Mouse (Mus musculus) CH12F3 (cell line): ENCODE results near the gene Rln3.

ENCODE experiments used
- in situ Hi-C: fragments of 300-500 bp; cut with MboI; formaldehyde crosslinking; loops from 2 replicates; pipeline ENCODE4 v1.14.3; 2020; ENCODE audit warnings: low sequenced_read_pairs

Gene Rln3

DNA sequence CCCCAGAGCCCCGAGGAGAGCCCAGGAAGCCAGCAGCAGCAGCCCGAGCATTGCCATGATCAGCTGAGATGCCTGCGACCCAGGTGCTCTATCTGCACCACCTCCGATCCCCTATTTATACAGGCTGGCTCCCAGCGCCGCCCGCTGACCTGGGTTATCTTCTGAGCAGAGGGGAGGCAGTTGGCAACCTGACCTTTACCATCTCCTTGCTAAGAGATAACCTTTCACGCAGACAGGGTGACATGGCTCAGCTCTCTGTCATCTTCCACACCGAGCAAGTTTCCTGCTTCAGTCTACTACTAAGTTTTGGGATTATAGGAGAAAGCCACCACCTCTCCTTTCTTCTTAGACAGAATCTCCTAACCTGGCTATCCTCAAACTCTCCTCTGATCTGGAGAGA, at the start of gene Rln3:
TSS of gene Rln3 (minus strand) at position 101 of the 400 bp plus-strand sequence.
- in situ Hi-C loops = no loop called here

DNA sequence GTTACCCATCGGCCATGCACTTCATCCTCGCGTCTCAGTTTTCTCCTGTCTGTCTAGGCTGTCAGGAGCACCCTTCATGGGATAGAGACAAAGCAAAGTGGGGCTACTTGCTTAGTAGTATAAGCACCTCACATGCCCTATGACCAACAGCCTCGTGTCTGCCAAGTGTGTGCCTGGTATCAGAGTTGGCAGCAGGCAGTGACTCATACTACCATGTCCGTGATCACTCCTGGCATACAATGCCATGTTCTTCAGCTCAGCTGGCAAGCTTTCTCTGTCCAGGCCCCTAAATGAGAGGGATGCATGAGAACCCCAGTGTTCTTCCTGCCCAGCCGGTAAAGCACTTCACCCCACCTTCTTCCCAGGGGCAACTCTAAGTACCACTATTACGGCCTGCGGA, 45.8 kb upstream of the Rln3 start:
- in situ Hi-C loops = no loop called here

DNA sequence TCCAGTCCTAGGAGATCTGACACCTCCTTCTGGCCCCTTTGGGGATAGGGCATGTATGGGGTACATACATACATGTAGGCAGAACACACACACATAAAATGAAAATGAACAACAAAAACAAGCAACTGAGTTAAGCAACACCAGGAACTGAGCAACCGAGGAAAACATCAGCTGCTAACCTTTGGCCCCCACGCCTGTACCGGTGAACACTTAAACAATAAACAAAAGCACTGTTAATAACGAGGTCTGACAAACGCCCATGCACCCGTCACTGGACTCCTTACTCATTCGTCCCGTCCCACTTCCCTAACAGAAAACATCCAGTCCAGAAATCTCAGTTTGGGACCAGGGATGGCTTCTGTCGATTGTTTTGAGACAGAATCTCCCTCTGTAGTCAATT, 44.5 kb upstream of the Rln3 start:
- in situ Hi-C loops = no loop called here

DNA sequence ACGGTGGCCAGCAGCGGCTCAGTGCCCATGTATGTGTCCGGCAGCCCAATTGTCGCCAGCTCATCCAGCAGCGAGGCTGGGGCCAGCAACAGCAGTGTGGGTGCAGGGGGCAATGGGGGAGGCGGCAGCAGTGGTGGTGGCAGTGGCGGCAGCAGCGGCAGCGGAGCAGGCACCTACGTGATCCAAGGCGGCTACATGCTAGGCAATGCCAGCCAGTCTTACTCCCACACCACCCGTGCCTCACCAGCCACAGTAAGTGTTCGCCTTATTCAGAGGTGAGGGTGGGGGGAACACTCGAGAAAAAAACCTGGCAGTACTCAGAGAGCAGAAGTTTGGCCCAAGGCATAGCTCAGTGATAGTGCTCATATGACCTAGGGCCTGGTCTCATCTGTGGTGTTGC, 43.0 kb upstream of the Rln3 start:
- in situ Hi-C loops = no loop called here

DNA sequence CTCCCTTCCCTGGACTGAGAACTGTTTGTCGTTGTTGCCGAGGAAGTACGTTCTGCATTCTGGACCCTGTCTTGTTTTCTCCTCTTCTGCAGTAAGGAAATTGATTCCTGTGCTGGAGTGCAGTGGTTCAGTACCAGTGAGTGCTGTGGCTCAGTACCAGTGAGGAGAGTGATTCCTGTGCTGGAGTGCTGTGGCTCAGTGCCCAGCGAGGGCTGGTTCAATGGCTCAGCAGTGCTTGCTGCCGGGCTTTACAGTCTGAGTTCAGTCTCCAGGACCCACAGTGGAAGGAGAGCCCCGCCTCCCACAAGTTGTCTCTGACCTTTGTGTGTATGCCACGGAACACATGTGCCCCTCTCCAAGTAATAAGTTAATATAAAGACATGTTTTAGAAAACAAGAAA, 42.4 kb upstream of the Rln3 start:
- in situ Hi-C loops = no loop called here

DNA sequence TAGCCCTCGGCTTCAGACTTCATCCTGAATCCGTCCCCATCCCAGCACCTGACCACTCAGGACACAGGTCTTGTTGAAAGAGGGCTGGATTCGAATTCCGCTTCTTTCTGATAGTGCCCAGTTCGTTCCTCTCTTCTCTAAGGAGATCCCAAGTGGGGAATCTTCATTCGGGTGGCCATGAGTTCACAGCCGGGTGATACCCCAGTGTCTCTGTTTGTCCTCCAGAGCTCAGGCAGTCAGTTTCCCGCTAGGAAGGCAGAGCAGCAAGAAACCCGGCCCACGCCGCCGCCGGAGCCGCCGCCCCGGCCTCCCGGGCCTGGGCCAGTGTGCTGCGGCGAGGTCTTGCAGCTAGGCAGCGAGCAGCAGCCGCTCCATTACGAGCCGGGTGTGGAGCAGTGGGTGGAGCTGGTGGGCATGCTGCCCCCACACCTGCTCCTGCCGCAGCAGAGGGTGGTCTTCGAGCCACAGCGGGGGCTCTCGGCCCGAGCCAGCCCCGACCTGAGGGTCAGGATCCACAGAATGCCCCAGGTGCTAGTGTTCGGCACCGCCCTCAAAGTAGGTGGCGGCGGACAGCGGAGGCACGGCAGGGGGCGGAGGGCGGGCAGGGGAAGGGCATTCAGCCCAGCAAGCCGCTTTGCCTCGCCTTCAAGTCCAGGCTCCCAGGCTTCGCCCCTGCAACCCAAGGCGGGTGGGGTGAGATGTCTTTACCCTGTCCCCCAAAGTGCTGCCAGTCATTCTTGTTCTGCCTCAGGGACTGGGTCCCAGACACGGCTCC, 39.7 kb upstream of the Rln3 start:
- in situ Hi-C loops = no loop called here

DNA sequence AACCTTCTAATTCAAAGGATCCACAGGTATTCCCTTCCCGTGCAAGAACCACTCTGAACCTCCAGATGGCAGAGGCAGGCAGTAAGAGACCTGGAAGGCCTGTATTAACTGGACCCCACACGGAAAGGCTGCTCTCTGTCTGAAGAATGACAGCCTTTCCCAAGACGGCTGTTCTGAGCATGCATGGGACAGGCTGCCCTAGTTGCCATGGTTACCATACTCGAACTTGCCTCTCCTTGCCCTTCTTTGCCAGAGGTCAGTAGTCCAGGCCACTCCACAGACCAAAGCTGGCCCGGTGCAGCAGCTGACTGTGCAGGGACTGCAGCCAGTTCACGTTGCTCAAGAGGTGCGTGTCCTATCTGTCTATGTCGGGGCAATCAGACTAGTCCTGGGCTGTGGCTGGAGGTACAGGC, 39.0 kb upstream of the Rln3 start:
- in situ Hi-C loops = no loop called here

DNA sequence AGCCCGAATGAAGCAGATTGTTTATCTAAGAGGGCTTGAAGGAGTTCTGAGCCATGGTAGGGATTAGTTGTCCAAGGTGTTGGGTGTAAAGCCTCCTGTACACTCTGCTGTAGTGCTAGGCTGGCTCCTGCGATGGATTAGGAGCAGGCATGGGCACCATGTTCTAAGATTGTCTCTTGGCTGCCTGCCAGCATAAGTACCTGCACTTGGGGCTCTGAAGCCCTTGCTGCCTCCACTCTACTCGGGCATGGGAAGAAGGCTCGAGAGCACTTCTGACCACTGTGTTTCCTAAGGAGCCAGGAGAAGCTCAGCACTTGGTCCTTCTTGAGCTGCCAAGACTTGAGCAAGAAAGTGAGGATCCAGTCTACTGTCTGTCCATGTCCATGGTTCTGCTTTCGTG, 34.4 kb upstream of the Rln3 start:
- in situ Hi-C loops = no loop called here

DNA sequence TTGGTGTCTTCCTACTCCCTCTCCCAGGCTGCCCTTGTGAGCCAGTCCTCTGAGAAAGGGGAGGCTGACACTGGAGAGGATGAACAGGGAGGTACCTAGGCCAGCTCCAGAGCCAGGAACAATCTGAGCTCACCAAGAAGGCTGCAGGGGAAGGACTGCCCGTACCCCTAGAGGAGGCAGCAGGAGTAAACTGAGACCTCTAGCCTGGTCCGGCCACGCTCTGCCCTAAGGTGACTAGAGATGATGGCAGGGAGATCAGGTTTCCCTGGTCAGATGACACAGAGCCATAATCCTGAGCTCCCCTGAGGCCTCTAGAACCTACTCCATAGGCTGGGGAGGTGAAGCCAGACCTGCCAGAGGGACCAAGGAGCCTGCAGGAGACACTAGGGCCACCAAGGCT, 32.0 kb upstream of the Rln3 start:
- in situ Hi-C loops = no loop called here

DNA sequence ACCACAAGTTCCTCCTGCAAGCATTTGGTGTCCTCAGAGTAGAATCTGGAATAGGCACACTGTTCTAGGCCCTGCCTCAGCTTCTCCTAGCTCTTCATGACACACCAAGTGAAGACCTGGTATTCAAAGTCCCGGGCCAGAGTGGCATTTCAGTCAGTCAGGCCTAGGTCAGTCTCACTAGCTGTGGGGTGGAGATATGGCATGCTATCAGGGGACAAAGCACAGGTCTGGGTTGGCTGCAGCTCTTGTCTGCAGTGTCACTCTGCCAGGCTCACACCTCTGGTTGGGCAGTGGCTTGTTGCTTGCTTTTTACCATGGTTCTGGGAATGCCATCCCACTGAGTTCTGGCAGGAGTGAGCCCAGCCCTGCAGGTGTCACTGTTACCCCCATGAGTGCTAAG, 31.6 kb upstream of the Rln3 start:
- in situ Hi-C loops = no loop called here

DNA sequence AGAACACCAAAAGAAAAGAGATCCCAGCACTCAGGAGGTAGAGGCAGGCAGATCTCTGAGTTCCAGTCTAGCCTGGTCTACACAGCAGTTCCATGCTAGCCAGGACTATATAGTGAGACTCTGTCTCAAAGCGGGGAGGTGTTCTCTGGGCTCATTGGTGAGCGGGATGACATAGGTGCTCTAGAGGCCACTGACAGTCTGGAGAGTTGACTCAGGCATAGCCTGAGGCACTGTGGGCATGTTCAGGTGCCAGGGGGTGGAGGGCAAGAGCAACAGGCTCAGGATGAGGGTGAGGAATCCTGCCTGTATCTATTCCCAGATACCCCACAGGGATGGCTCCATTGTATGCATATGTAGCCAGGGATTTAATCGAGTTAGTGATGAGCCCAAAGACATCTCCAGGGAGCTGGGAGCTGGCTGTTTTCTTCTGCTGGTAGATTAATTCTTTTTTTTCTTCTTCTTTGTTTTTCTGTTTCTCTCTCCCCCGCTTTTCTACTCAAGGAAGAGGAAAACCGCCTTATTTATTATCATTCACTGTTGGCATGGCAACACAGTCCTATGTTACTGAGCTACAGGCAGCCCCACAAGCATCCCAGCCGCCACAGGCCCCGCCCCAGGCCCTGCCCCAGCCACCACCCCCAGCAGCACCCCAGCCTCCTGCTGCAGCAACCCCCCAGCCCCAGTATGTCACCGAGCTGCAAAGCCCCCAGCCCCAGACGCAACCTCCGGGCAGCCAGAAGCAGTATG, 28.6 kb upstream of the Rln3 start:
- in situ Hi-C loops = no loop called here

DNA sequence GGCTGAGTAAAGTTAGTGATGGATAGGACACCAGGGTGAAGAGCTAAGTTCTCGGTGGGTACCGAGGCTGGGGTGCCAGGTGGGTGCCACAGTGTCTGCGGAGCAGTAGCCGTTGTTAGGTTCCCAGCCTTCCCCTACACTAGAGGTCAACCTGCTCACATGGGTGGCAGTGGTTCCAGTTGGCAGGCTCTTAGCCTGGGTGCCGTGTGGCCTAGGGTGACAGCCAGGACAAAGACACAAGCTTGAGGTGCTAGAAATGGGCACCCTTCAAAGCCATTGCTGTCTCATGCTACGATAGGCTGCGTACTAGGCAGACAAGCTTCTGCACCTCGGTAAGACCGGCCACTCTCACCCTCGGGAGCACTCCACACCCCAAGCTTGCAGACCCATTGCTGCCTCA, 27.5 kb upstream of the Rln3 start:
- in situ Hi-C loops = no loop called here

DNA sequence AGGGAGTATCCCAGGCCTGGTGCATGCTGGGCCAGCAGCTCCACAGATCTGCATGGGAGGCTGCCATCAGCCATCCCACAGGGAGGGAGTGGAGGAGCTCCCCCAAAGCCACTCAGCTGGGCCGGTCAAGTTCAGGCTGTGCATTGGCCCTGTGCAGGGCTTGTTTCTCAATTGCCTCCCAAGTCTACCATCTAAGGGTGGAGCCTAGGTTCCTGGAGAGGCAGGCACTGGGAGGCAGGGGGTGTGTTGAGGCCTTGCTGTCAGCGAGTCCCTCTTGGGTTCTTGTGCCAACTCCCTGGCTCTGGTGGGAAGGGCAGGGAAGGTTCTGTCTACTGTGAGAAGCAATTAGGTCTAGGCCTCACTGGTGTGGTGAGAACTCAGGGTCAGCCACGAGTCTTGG, 27.1 kb upstream of the Rln3 start:
- in situ Hi-C loops = no loop called here

DNA sequence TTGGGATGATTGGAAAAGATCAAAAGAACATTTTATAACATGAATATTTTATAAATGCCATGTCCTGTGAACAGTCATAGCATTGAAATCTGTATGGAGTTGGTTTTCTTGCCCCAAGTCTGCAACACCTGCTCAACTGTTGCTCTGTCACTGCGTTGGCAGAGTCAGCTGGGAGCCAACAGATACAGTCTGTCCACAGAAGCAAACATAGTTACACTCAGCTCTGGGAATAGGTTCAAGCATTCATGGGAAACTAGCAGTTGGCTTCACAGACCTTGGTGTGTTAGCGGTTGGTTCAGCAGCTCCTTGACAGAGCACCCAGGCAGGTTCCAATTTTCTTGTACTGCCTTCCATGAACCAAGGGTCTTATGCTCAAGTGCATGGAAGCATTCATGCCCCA, 25.9 kb upstream of the Rln3 start:
- in situ Hi-C loops = no loop called here

DNA sequence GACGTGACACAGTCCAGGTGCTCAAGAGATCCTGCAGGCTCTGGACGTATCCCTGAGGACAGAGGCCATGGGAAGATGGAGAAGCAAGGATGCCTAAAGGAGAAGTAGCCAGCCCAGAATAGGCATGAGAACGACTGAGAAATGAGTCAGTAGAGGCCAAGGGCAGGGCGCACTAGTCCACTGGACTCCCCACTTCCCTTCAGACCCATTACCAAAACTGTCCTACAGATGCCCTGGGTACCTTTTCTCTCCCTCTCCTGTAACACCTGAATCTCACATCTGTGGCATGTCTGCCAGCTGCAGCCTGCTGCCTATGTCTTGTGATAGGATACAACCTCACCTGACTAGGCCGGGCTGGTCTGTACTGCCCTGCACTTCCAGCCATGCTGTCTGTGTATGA, 25.4 kb upstream of the Rln3 start:
- in situ Hi-C loops = no loop called here

DNA sequence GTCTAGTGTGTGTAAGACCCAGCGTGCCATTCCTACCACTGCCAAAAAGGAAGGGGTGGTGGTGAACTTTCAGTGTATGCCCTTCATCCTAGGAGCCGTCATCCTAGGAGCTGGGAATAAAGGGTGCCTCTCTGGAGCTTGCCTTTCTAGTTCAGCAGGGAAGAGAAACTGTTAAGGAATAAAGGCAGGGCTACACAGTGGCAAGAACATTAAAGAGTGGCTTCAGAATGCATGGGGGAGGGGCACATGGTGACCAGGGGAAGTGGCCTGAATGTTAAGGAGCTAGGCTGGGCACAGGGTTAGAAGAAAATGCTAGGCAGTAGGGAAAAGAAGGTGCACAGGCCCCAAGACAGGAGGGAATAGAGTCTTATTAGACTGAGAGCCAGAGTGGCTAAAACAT, 24.9 kb upstream of the Rln3 start:
- in situ Hi-C loops = no loop called here

DNA sequence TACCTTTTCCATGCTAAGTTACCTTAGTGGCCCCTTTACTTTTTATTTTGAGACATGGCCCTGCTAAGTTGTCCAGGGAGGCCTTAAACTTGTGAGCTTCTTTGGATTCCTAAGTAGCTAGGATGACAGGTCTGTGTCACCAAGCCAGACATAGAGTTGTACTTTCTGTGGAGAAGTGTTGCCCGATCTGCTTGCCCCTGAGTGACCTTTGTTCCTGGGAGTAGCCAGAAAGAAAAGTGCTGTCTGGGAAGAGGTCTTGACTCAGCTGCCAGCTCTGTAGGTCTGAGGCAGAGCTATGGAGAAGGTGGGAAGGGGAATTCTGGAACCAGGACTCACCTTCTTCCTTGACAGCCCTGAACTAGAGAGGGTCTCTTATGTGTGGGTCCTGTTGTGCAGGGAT, 24.4 kb upstream of the Rln3 start:
- in situ Hi-C loops = no loop called here

DNA sequence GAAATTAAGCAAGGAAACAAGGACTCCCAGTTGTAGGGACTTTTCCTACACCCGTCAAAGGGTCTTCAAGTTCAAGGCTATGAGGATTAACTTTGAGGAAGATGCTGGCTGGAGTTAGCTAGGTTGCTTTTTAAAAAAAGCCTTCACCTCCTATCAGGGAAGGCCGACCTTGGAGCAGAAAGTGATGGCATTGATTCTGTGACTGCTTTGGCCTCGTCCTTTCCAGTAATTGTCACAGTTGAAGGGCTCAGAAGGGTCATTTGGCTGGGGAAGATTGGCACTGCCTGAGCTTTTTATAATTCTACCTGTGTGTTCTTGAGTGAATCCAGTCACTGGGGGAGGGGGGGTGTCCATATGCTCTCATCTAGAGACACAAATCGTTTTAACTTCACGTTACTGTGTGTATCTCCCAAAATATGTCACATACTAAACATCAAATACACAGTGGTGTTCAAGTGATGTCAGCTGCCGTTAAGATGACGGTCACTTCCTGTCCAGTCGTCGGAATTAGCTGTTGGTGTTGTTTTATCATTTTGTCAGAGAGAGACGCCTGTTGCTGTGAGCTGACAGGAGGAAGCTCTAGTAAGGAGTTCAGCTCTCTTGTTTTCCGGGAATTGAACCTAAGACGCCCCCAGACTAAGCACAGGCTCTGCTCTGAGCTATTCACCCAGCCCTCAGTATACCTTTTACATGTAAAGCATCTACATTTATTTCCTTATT, 23.7 kb upstream of the Rln3 start:
- in situ Hi-C loops = no loop called here

DNA sequence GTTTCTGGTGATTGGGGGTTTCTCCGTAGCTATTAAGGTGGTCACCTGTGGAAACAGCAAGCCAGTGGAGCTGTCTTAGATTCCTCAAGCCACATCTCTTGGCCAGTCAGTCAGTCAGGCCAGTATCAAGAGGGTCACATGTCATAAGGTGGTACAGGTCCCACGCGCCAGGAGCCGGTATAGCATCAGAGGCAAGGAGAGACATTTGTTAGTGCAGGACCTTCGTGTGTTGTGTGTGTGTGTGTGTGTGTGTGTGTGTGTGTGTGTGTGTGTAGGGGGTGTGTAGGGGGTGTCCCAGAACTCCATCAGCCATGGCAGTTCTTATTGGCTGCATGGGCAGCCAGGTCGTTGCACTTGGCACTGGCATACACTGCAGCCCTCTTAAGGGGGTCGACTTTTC, 23.1 kb upstream of the Rln3 start:
- in situ Hi-C loops = no loop called here

DNA sequence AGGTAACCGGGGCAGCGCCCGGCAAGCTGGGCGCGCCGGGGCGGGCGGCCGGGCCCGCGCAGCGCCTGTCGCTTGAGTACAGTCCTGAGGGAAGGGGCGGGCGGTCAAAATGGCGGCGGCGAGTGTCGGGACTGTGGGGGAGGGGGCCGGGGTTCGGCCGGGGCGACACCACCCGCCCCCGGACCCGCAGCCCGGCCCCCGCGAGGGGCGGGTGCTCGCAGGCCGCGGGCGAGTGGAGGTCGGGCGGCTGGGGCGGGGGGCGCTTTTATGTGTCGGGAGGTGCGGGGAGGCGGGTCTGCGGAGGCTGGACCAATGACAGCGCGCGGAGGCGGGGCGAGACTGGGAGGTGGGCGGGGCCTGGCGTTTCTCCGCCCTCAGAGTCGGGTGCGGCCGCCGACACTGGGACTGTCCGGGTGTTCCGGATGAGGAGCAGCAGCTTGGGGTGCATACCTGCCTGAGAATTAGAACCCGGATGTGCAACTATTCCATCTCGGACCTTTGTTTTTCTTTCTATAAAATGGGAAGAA, 22.3 kb upstream of the Rln3 start:
- in situ Hi-C loops = no loop called here

DNA sequence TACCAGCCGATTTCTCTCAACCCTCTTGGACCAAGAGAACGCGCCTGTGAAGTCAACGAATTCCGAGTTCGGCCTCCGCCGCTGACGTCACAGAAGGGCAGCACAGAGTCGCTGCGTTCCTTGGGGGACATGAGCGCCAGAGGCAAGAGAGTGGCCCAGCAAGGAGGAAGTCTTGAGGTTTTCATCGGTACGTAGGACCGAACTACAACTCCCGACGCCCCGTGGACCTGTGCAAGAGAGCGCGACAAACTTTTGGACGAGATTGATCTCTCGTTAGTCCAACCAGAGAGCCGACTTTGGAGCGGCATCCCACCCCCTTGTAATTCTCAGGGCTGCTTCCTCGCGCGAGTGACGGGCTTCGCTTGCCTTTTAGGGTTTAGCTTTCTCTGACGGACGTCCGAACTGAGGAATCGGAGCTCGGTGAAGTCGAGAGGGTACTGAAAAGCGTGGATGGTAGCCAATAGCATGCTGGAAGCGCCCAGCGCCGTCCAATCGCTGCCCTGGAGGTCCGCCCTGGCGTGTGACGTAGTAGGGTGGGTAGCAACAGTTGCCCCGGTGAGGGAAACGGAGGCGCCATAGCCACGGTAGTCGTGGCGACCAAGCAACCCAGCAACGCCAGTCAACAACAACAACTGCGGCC, 21.6 kb upstream of the Rln3 start, which contains the start of gene Rfx1:
TSS of gene Rfx1 (plus strand) at position 544 of the 640 bp plus-strand sequence.
- in situ Hi-C loops = no loop called here
